Mouse (Mus musculus) left cerebral cortex, postnatal 14 days (tissue): ENCODE measurements around the gene 9230112D13Rik. TPM values are rescaled to one million over a fixed set of nuclear protein-coding genes. Genes with fewer than 3 reads are reported as not detected.

Experiments
- DNase-seq, 2 experiments: peaks; one replicate each; pipeline ENCODE4 v3.0.0; 2021 to 2022; ENCODE audit warnings: low spot score in 2 of 2, mixed read lengths in 1 of 2
- intact Hi-C: fragments of 180-260 bp; cut with DNase I; formaldehyde crosslinking; loops from one replicate; pipeline ENCODE4 v1.15.1; 2025
- long read RNA-seq, 2 experiments: library from polyadenylated mRNA; stranded (forward); transcript quantifications; one replicate each; pipeline ENCODE4 v2.0.0; 2021
- total RNA-seq, 2 experiments: library from RNA; stranded (reverse); gene quantifications; 2 replicates each; pipeline ENCODE4 v1.2.3; 2021

9230112D13Rik gene
- total RNA-seq, result not detected
- long read RNA-seq, experiment 1, result 0 reads
- long read RNA-seq, experiment 2, result 0 reads

GRCm38 (mm10) chr14:34522701-34523100 is at the start of gene 9230112D13Rik:
9230112D13Rik (minus strand) TSS chr14:34522801.
- intact Hi-C loops, result no loop called here

GRCm38 (mm10) chr14:34571610-34572387 is 49.2 kb upstream of the 9230112D13Rik start:
- no peak for DNase-seq
- intact Hi-C loops, result loop anchor here (10.0 kb wide), 2 partner anchors 297 to 487 kb away; partner anchors contain the start of gene Anxa8

More at GRCm38 (mm10) chr14:34522701-34523100, at the start of gene 9230112D13Rik:
- no peak for DNase-seq

GRCm38 (mm10) chr14:34570903-34571302 is 48.3 kb upstream of the 9230112D13Rik start:
- DNase-seq, result no peak
- intact Hi-C loops, result loop anchor here (1.0 to 10.0 kb wide), 3 partner anchors 199 to 486 kb away; partner anchors contain the start of gene Anxa8

GRCm38 (mm10) chr14:34570294-34570693 is 47.7 kb upstream of the 9230112D13Rik start:
- intact Hi-C loops, result loop anchor here (1.0 to 10.0 kb wide), 3 partner anchors 198 to 485 kb away; partner anchors contain the start of gene Anxa8
- DNase-seq, result peak; percentile 73 to 83

- DNase-seq, result no peak
- intact Hi-C loops, result loop anchor here (1.0 to 10.0 kb wide), 4 partner anchors 112 to 485 kb away; partner anchors contain the start of gene Anxa8
Observed at GRCm38 (mm10) chr14:34569534-34570194, 47.1 kb upstream of the 9230112D13Rik start.

GRCm38 (mm10) chr14:34568626-34569025 is 46.0 kb upstream of the 9230112D13Rik start:
- intact Hi-C loops, result loop anchor here (5.0 kb wide), 1 partner anchor 111 kb away; no protein-coding TSS in a partner anchor
- DNase-seq, result no peak

GRCm38 (mm10) chr14:34567697-34568096 is 45.1 kb upstream of the 9230112D13Rik start:
- intact Hi-C loops, result loop anchor here (5.0 kb wide), 1 partner anchor 110 kb away; no protein-coding TSS in a partner anchor
- DNase-seq, result no peak

- DNase-seq, result no peak
- intact Hi-C loops, result loop anchor here (5.0 kb wide), 1 partner anchor 109 kb away; no protein-coding TSS in a partner anchor
Observed at GRCm38 (mm10) chr14:34566530-34566929, 43.9 kb upstream of the 9230112D13Rik start.

- intact Hi-C loops, result loop anchor here (5.0 kb wide), 1 partner anchor 108 kb away; no protein-coding TSS in a partner anchor
- DNase-seq, result peak in 1 of 2 experiments; percentile 45
Observed at GRCm38 (mm10) chr14:34565711-34566110, 43.1 kb upstream of the 9230112D13Rik start.

- DNase-seq, result no peak
- intact Hi-C loops, result loop anchor here (5.0 kb wide), 1 partner anchor 107 kb away; no protein-coding TSS in a partner anchor
Observed at GRCm38 (mm10) chr14:34564646-34565045, 42.0 kb upstream of the 9230112D13Rik start.

- intact Hi-C loops, result no loop called here
- DNase-seq, result no peak
Observed at GRCm38 (mm10) chr14:34562393-34562792, 39.8 kb upstream of the 9230112D13Rik start.

- DNase-seq, result no peak
- intact Hi-C loops, result no loop called here
Observed at GRCm38 (mm10) chr14:34561647-34562046, 39.0 kb upstream of the 9230112D13Rik start.

GRCm38 (mm10) chr14:34558947-34559346 is 36.3 kb upstream of the 9230112D13Rik start:
- intact Hi-C loops, result no loop called here
- no peak for DNase-seq

GRCm38 (mm10) chr14:34555211-34555610 is 32.6 kb upstream of the 9230112D13Rik start:
- intact Hi-C loops, result no loop called here
- DNase-seq, result no peak

- intact Hi-C loops, result no loop called here
- DNase-seq, result no peak
Observed at GRCm38 (mm10) chr14:34554047-34554446, 31.4 kb upstream of the 9230112D13Rik start.

GRCm38 (mm10) chr14:34553470-34553869 is 30.9 kb upstream of the 9230112D13Rik start:
- intact Hi-C loops, result no loop called here
- DNase-seq, result no peak

GRCm38 (mm10) chr14:34552226-34552625 is 29.6 kb upstream of the 9230112D13Rik start:
- DNase-seq, result no peak
- intact Hi-C loops, result no loop called here

GRCm38 (mm10) chr14:34549004-34549671 is 26.5 kb upstream of the 9230112D13Rik start:
- intact Hi-C loops, result loop anchor here (1.0 to 5.0 kb wide), 2 partner anchors 47 to 90 kb away; partner anchors contain the start of gene Bmpr1a
- DNase-seq, result peak; percentile 79 to 80

GRCm38 (mm10) chr14:34548391-34549001 is 25.9 kb upstream of the 9230112D13Rik start:
- intact Hi-C loops, result loop anchor here (1.0 to 5.0 kb wide), 2 partner anchors 46 to 89 kb away; partner anchors contain the start of gene Bmpr1a
- peak; percentile 51 to 52 for DNase-seq
